Mouse (Mus musculus) bone marrow macrophage, adult 2 months (primary cell): Measurements from ENCODE around the gene Tpo.
A peak's percentile ranks its signal among the peaks of the same experiment; 100 is the strongest.

ENCODE experiments used
- CTCF ChIP-seq: IDR thresholded peaks from 2 replicates; pipeline ENCODE4 v1.5.1; 2012; ENCODE audit warnings: low read depth, mild to moderate bottlenecking, low read length, moderate library complexity
- POLR2A ChIP-seq: IDR thresholded peaks from 2 replicates; pipeline ENCODE4 v1.6.1; 2012; ENCODE audit warnings: mild to moderate bottlenecking, low read depth, low read length, borderline replicate concordance

- TF ChIP-seq CTCF, result peak; percentile 45
- TF ChIP-seq POLR2A, result no peak
Measured at GRCm38 (mm10) chr12:30040150-30040549, 92.3 kb downstream of the Tpo start.
